Mouse (Mus musculus) E14TG2a.4 (cell line): Measurements from ENCODE around the gene Itfg2.

ENCODE experiments used
- CTCF ChIP-seq: conservative IDR thresholded peaks from 2 replicates; pipeline ENCODE4 v1.5.1; 2014; ENCODE audit warnings: low read length
- POU5F1 ChIP-seq: IDR thresholded peaks from 2 replicates; pipeline ENCODE4 v1.6.1; 2014; ENCODE audit warnings: low read length, borderline replicate concordance

GRCm38 (mm10) chr6:128399421-128400185, 25.1 kb downstream of the Itfg2 start:
- TF ChIP-seq CTCF (no peak), POU5F1 (no peak)
